Mouse (Mus musculus) spleen, adult 2 months (tissue): ENCODE measurements at regions not wholly inside any gene's neighbourhood (a gene's known extent, or its start where the extent isn't known, plus 50 kb on each side); places are given as distances from the start of the nearest gene placed in this dataset.

Experiments used
- CTCF ChIP-seq: fragments of 200-500 bp; IDR thresholded peaks from 2 replicates; pipeline ENCODE4 v1.5.1; 2011; ENCODE audit warnings: mild to moderate bottlenecking, inconsistent platforms; ENCODE audit not compliant: insufficient read depth, insufficient read length, insufficient replicate concordance; ENCODE audit errors: extremely low read depth
- POLR2A ChIP-seq: fragments of 200-500 bp; IDR thresholded peaks from 2 replicates; pipeline ENCODE4 v1.6.1; 2011; ENCODE audit warnings: low read depth, low read length, inconsistent platforms

- TF ChIP-seq CTCF: no peak
- no peak for TF ChIP-seq POLR2A
Observed at GRCm38 (mm10) chr2:116975601-116976431, 97.3 kb downstream of the Tmco5 start.
